Mouse (Mus musculus) liver (tissue): ENCODE measurements at regions not wholly inside any gene's neighbourhood (a gene's known extent, or its start where the extent isn't known, plus 50 kb on each side); places are given as distances from the start of the nearest gene placed in this dataset.
A peak's percentile ranks its signal among the peaks of the same experiment; 100 is the strongest.

Experiments
- DNase-seq: peaks from one replicate; pipeline ENCODE4 v3.0.0-alpha.2; 2020; ENCODE audit warnings: mixed read lengths

- no peak for DNase-seq
Measured at GRCm38 (mm10) chr16:57823329-57823728, 68.8 kb upstream of the Col8a1 start.

- DNase-seq: peak; percentile 5
Measured at GRCm38 (mm10) chr16:57845416-57845815, 90.9 kb upstream of the Col8a1 start.

GRCm38 (mm10) chr16:57846386-57846785 is 91.8 kb upstream of the Col8a1 start:
- DNase-seq: no peak

- DNase-seq: no peak
Measured at GRCm38 (mm10) chr16:57851854-57852253, 97.3 kb upstream of the Col8a1 start.

- no peak for DNase-seq
Measured at GRCm38 (mm10) chr16:57852838-57853460, 98.4 kb upstream of the Col8a1 start.

GRCm38 (mm10) chr16:57853751-57854150 is 99.2 kb upstream of the Col8a1 start:
- no peak for DNase-seq

- no peak for DNase-seq
Measured at GRCm38 (mm10) chr16:57857071-57857470, 102.5 kb upstream of the Col8a1 start.

GRCm38 (mm10) chr16:57858151-57858764 is 103.7 kb upstream of the Col8a1 start:
- peak; percentile 4 for DNase-seq

- no peak for DNase-seq
Measured at GRCm38 (mm10) chr16:57858765-57859201, 104.2 kb upstream of the Col8a1 start.

GRCm38 (mm10) chr16:57863206-57863860 is 108.8 kb upstream of the Col8a1 start:
- DNase-seq: no peak

GRCm38 (mm10) chr16:57876857-57877256 is 122.3 kb upstream of the Col8a1 start:
- no peak for DNase-seq

- no peak for DNase-seq
Measured at GRCm38 (mm10) chr16:57881575-57882094, 127.1 kb upstream of the Col8a1 start.

- no peak for DNase-seq
Measured at GRCm38 (mm10) chr16:57888138-57888537, 133.6 kb upstream of the Col8a1 start.

GRCm38 (mm10) chr16:57888553-57888952 is 134.0 kb upstream of the Col8a1 start:
- no peak for DNase-seq

GRCm38 (mm10) chr16:57890135-57890534 is 135.6 kb upstream of the Col8a1 start:
- DNase-seq: no peak

- DNase-seq: no peak
Measured at GRCm38 (mm10) chr16:57893111-57893510, 138.6 kb upstream of the Col8a1 start.

GRCm38 (mm10) chr16:57893698-57894352 is 139.3 kb upstream of the Col8a1 start:
- DNase-seq: no peak

- no peak for DNase-seq
Measured at GRCm38 (mm10) chr16:57901006-57901405, 146.5 kb upstream of the Col8a1 start.

- no peak for DNase-seq
Measured at GRCm38 (mm10) chr16:57902498-57902897, 148.0 kb upstream of the Col8a1 start.

GRCm38 (mm10) chr16:57912001-57912400 is 157.5 kb upstream of the Col8a1 start:
- DNase-seq: no peak

- no peak for DNase-seq
Measured at GRCm38 (mm10) chr16:57914506-57914905, 160.0 kb upstream of the Col8a1 start.

GRCm38 (mm10) chr16:57915451-57915850 is 160.9 kb upstream of the Col8a1 start:
- no peak for DNase-seq

GRCm38 (mm10) chr16:57923447-57924129 is 169.1 kb upstream of the Col8a1 start:
- DNase-seq: no peak
